Mouse (Mus musculus): ENCODE results near the gene C9orf72. TPM values are rescaled to one million over a fixed set of nuclear protein-coding genes. Genes with fewer than 3 reads are reported as not detected.
A peak's percentile ranks its signal among the peaks of the same experiment; 100 is the strongest.
"Not testable (repeated sequence)": the region's sequence is repeated elsewhere in the genome, so short reads cannot be mapped to it uniquely, and the experiment has no call there.

C9orf72 gene
- polyA plus RNA-seq (2016; fragmentation: Nextera tagmentation; extraction: Ambion mirVana), result 14.3 and 17.1 TPM in 2 replicates

DNA sequence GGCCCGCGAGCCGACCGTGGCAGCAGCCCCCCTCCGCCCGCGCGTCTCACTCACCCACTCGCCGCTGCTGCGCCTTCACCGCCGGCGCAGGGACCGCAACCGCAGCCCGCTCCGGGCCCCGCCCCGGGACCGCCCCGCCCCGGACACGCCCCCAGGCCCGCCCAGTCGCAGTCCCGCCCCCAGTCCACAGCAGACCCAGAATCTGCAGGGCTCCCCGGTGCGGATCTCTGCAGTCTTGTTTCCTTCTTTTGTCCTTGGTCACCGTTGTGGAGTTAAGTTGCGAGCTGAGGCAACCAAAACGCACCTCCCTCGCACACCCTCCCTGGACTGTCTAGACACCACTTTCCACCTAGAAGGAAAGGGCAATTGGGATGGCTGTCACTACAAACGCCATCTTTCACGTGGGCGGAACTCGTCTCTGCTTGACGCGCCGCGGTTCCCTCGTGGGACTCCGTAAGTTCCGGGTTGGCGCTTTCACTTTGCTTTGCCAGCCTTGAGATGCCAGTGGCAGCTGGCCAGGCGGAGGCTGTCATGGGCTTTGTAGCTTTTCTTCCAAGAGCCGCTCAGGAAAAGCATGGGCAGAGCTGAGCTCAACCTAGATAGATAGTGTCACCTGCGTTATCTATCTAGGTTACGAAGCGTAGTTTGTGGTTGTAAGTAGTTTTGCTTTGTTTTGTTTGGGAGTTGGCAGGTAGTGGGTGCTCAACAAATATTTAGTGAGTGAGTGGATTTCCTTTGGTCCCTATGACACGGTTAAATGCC lies at the start of gene C9orf72:
TSS of gene C9orf72 (minus strand) at position 442 of the 762 bp plus-strand sequence.
- Histone ChIP-seq H3K4me3 (peak within 1 kb of the TSS; percentile 72), H3K9me3 (no peaks in the 10 kb centered on the region), H3K27ac (peak within 1 kb of the TSS; percentile 83), H3K36me3 (replicated peaks) (no peaks in the 10 kb centered on the region), H3K4me1 (peaks cover 11% of the 10 kb centered on the region), H3K27me3 (ENCODE audit: poor library complexity, severe bottlenecking) (peaks cover 8% of the 10 kb centered on the region)
- under 1% methylated on average over 51 of the region's 51 CpGs for WGBS
- peak; percentile 90 for DNase-seq (ENCODE audit: extremely low spot score, low spot score)

DNA sequence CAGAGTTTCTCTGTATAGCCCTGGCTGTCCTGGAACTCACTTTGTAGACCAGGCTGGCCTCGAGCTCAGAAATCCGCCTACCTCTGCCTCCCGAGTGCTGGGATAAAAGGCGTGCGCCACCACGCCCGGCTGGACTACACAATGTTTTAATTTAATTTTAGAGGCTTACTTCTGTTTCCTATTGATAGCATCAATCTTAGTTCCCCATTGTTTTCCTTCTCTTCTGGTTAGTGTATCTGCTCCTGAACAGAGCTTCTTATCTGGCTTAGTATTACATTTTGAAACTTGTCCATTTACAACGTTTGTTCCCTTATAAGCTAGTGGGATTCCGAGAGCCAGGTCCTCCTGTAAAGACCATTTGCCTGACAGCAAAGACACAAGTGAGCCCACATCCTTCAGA lies 33.0 kb upstream of the C9orf72 start:
- Histone ChIP-seq H3K9me3 (no peaks in the 10 kb centered on the region), H3K4me1 (no peaks in the 10 kb centered on the region), H3K27ac (no peak overlapping the region), H3K36me3 (replicated peaks) (no peaks in the 10 kb centered on the region), H3K27me3 (ENCODE audit: poor library complexity, severe bottlenecking) (no peaks in the 10 kb centered on the region), H3K4me3 (no peak overlapping the region)
- DNase-seq (ENCODE audit: extremely low spot score, low spot score), result no peak
- WGBS, result 81% methylated on average over 9 of the region's 9 CpGs

DNA sequence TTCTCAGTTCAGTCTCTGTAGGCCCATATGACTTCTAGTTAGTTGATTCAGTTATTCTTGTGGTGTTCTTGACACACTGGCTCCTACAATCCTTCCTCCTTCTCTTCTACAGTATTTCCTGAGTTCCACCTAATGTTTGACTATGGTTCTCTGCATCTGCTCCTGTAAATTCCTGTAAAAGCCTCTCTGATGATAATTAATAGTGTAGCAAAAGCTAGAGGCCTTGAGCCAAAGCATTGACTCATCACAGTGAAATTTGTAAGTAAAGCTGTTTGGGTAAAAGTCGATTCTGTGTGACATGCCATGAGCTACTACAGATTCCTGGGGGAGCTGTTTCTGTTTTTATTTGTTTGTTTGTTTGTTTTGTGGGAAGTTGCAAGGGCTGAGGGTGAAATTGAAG lies 18.0 kb upstream of the C9orf72 start:
- no peak for DNase-seq (ENCODE audit: extremely low spot score, low spot score)
- Histone ChIP-seq H3K27ac (no peak overlapping the region), H3K9me3 (no peaks in the 10 kb centered on the region), H3K27me3 (ENCODE audit: poor library complexity, severe bottlenecking) (no peaks in the 10 kb centered on the region), H3K36me3 (replicated peaks) (no peaks in the 10 kb centered on the region), H3K4me1 (no peaks in the 10 kb centered on the region), H3K4me3 (no peak overlapping the region)
- WGBS, result 81% methylated on average over 1 of the region's 1 CpGs

DNA sequence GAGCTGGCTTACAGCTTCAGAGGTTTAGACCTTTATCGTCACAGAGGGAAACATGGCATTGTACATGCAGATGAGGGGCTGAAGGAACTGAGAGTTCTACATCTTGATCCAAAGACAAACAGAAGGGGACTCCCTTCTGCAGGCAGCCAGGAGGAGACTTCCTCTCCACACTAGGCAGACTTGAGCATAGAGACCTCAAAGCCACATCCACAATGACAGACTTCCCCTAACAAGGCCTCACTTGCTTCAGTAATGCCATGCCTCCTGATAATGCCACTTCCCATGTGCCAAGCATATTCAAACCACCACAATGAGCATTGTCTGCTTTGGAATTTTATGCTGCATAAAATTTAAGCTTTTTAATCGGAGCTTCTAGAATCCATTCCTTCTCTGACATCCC lies 15.8 kb upstream of the C9orf72 start:
- H3K4me1 ChIP-seq, result no peaks in the 10 kb centered on the region
- H3K4me3 ChIP-seq, result no peak overlapping the region
- no peaks in the 10 kb centered on the region for H3K36me3 ChIP-seq (replicated peaks)
- H3K9me3 ChIP-seq, result no peaks in the 10 kb centered on the region
- DNase-seq (ENCODE audit: extremely low spot score, low spot score), result no peak
- H3K27ac ChIP-seq, result no peak overlapping the region
- no peaks in the 10 kb centered on the region for H3K27me3 ChIP-seq (ENCODE audit: poor library complexity, severe bottlenecking)
- 86% methylated on average over 2 of the region's 2 CpGs for WGBS

DNA sequence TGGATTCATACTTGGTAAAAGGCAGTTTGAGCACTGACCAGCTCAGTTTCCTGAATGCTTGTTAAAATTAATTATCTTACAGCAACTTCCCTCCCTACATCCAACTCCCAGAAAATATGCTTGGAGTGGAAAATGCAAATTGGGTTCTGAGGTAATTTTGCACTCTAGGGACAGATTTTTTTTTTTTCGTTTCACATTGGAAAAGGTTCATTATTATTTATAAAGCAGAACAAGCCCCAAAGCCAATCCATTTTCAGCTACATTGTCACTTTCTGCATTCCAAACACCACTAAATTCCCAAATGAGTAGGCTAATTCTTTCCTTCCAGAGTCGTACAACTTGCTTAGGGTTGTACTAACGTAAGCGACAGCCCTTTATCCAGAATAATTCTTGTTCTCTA lies 12.7 kb upstream of the C9orf72 start:
- Histone ChIP-seq H3K27ac (no peak overlapping the region), H3K9me3 (no peaks in the 10 kb centered on the region), H3K4me1 (no peaks in the 10 kb centered on the region), H3K36me3 (replicated peaks) (no peaks in the 10 kb centered on the region), H3K4me3 (no peak overlapping the region), H3K27me3 (ENCODE audit: poor library complexity, severe bottlenecking) (no peaks in the 10 kb centered on the region)
- 91% methylated on average over 4 of the region's 4 CpGs for WGBS
- no peak for DNase-seq (ENCODE audit: extremely low spot score, low spot score)

DNA sequence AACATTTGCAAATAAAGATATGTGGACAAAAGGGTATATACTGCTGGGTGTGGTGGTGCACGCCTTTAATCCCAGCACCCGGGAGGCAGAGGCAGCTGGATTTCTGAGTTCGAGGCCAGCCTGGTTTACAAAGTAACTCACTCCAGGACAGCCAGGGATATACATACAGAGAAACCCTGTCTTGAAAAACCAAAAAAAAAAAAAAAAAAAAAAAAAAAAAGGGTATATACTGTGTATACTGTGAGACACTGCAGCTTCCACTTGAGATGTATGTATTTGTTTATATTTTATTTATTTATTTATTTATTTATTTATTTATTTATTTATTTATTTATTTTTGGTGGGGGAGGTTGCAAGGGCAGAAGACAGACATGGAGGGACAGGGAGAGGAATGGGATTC lies 12.3 kb upstream of the C9orf72 start:
- H3K9me3 ChIP-seq; H3K27me3 ChIP-seq (ENCODE audit: poor library complexity, severe bottlenecking); H3K27ac ChIP-seq; H3K36me3 ChIP-seq (replicated peaks); H3K4me1 ChIP-seq; DNase-seq (ENCODE audit: extremely low spot score, low spot score); H3K4me3 ChIP-seq: not testable (repeated sequence)
- 90% methylated on average over 3 of the region's 3 CpGs for WGBS

DNA sequence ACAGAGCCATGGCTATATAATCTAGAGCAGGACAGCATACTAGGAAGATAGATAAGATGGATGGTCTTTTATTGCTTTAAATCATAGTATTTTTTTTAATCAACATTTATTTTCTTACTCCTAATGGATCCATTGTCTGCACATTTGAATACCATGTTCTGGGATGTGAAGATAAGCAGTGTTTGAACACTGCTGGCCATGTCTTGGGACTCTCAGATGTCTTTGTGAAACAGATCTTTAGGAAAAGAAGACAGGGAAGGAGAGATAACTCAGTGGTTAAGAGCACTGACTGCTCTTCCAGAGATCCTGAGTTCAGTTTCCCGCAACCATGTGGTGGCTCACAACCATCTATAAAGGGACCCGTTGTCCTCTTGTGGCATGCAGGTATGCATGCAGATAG lies 10.3 kb upstream of the C9orf72 start:
- Histone ChIP-seq H3K9me3 (no peaks in the 10 kb centered on the region), H3K27me3 (ENCODE audit: poor library complexity, severe bottlenecking) (no peaks in the 10 kb centered on the region), H3K36me3 (replicated peaks) (no peaks in the 10 kb centered on the region), H3K27ac (no peak overlapping the region), H3K4me3 (no peak overlapping the region), H3K4me1 (no peaks in the 10 kb centered on the region)
- WGBS, result 95% methylated on average over 2 of the region's 2 CpGs
- no peak for DNase-seq (ENCODE audit: extremely low spot score, low spot score)

DNA sequence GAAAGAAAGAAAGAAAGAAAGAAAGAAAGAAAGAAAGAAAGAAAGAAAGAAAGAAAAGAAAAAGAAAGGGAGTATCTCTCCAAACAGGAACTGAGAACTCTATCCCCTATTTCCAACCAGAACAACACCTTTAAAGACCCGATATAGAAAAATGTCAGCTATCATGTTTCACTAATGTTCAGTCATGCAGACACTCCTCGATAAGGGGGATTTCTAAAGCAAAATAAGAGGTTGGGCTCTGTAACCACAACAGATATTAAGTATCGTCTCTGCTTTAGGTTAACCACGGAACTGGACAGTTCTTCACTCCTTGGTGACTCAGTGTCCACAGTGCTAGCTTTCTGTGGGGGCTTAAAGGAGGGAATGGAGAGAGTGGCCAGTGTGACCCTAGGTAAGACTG lies 2.3 kb upstream of the C9orf72 start:
- Histone ChIP-seq H3K9me3 (no peaks in the 10 kb centered on the region), H3K36me3 (replicated peaks) (no peaks in the 10 kb centered on the region), H3K27ac (no peak overlapping the region), H3K4me1 (peaks cover 11% of the 10 kb centered on the region), H3K4me3 (no peak overlapping the region), H3K27me3 (ENCODE audit: poor library complexity, severe bottlenecking) (peaks cover 8% of the 10 kb centered on the region)
- DNase-seq (ENCODE audit: extremely low spot score, low spot score), result no peak
- 77% methylated on average over 4 of the region's 4 CpGs for WGBS

DNA sequence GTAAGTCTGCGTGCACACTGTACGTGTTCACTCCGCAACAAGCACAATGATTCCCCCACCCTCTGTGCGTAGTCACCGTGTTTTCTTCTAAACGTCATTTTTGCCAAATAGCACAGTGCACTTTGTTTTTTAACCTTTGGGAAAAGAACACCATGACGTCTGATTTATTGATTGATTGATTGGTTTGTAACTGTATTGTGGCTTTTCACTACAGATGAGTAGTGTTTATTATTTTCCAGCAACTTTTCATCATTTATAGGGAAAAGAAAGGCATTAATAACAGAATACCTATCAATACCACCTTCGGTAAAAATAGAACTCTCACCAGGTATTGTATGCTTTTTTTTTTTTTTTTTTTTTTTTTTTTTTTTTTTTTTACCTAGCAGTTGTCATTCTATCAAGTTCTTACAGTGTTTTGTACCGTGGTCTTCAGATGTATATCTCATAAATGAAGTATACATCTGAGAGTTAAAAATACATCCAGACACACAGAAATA lies 569 bp upstream of the C9orf72 start:
- no peak for DNase-seq (ENCODE audit: extremely low spot score, low spot score)
- Histone ChIP-seq H3K27ac (peak overlapping the region; percentile 83), H3K4me3 (peak overlapping the region; percentile 72), H3K9me3 (no peaks in the 10 kb centered on the region), H3K4me1 (peaks cover 11% of the 10 kb centered on the region), H3K36me3 (replicated peaks) (no peaks in the 10 kb centered on the region), H3K27me3 (ENCODE audit: poor library complexity, severe bottlenecking) (peaks cover 8% of the 10 kb centered on the region)
- 19% methylated on average over 9 of the region's 9 CpGs for WGBS

DNA sequence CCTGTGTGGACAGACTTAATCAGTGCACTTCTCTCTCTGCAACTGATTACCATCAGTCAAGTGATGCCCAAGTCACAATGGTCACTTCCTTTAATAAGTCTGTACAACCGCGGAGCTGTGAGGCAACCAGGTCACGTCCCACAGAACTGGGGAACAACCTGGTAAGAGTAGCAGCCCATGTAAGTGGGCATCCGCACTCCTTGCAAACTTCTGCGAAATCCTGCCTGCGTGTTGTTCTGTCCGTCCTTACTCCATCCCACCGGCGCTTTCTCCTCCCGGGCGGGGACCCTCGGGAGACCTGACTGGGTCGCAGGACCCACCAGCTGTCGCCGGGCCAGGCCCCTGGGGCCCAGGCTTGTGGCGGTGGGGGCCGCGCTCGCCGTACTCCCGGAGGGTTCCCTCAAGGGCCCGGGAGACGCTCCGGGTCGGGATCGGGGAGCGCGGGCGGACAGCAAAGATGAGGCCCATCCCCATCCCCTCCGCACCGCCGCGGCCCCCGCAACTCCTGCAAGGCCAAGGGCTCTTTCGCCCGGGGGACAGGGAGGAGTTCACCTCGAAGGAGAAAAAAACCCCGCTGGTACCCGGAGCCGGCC lies 738 bp downstream of the C9orf72 start:
- peak overlapping the region; percentile 72 for H3K4me3 ChIP-seq
- peaks cover 11% of the 10 kb centered on the region for H3K4me1 ChIP-seq
- H3K27ac ChIP-seq, result peak overlapping the region; percentile 83
- no peaks in the 10 kb centered on the region for H3K9me3 ChIP-seq
- H3K27me3 ChIP-seq (ENCODE audit: poor library complexity, severe bottlenecking), result peaks cover 8% of the 10 kb centered on the region
- under 1% methylated on average over 40 of the region's 40 CpGs for WGBS
- DNase-seq (ENCODE audit: extremely low spot score, low spot score), result peak; percentile 61
- no peaks in the 10 kb centered on the region for H3K36me3 ChIP-seq (replicated peaks)

DNA sequence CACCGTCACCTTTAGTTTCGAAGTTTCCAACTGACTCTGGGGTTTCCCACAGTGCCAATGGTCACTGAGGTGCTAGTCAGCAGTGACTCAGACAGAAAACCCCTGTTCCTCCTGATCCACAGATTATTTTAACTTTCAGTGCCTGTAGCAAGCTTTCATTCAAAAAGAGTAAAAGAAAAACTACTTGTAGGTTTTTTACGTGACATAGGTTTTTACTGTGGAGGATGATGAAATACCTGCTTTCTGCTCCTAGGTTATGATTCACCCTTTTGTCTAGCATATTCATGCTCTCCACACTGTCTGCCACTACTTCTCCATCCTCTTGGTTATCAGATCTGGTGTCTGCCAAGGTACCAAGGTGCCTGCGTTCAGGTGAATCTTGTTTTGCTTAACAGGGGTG lies 1.9 kb downstream of the C9orf72 start:
- H3K9me3 ChIP-seq, result no peaks in the 10 kb centered on the region
- WGBS, result 89% methylated on average over 4 of the region's 4 CpGs
- peaks cover 8% of the 10 kb centered on the region for H3K27me3 ChIP-seq (ENCODE audit: poor library complexity, severe bottlenecking)
- H3K27ac ChIP-seq, result no peak overlapping the region
- H3K4me3 ChIP-seq, result 0 out of 2 replicates have a peak overlapping the region, but pooled peaks have one; percentile 72
- no peaks in the 10 kb centered on the region for H3K36me3 ChIP-seq (replicated peaks)
- peaks cover 13% of the 10 kb centered on the region for H3K4me1 ChIP-seq
- no peak for DNase-seq (ENCODE audit: extremely low spot score, low spot score)

DNA sequence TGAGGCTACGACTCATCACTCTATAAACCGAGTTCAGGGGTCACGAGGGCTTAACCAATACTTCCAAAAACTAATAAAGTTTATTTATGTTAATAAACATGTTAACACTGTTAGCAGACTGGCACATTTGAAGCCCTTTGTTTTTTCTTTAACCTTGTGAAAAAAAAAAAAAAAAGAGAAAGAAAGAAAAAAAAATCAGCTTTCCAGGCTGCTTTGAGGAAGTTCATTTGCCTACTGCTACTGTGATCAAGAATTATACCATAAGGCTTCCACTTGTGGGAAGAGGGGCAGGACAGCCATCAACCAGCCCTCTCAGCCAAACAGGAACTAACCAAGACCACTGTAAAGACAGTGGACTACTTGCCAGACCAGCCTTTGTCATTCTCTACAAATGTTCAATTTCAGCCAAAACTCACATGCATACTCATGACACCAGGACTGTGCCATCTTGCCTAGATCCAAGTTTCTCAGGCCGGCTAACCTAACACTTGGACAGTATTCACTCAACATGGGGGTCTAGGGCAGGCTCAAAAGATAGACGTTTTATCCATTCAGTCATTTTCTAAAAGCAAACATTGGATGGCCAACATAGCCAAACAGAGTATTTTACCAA lies 2.5 kb downstream of the C9orf72 start:
- WGBS, result 89% methylated on average over 5 of the region's 5 CpGs
- Histone ChIP-seq H3K4me1 (peaks cover 15% of the 10 kb centered on the region), H3K27me3 (ENCODE audit: poor library complexity, severe bottlenecking) (peaks cover 8% of the 10 kb centered on the region), H3K4me3 (no peak overlapping the region), H3K36me3 (replicated peaks) (no peaks in the 10 kb centered on the region), H3K9me3 (no peaks in the 10 kb centered on the region), H3K27ac (no peak overlapping the region)
- no peak for DNase-seq (ENCODE audit: extremely low spot score, low spot score)

DNA sequence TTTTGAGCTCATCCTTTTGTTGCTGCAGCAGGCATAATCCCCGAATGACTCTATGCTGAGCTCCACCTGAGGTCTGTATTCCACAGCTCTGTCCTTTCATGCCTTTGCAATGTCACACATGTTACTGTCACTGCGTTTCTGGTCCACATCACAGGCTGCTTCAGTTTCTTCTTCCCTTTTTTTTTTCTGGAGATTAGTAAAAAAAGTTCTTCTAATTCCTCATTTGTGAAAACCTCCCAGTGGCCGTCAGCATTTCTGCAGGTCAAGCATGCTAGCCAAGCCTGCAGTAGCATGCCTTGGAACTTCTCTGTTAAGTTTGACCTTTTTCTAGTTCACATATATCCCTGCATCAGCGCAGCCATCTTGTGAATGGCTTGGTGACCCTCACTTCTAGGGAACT lies 4.1 kb downstream of the C9orf72 start:
- peaks cover 8% of the 10 kb centered on the region for H3K27me3 ChIP-seq (ENCODE audit: poor library complexity, severe bottlenecking)
- 54% methylated on average over 4 of the region's 4 CpGs for WGBS
- H3K4me1 ChIP-seq, result peaks cover 15% of the 10 kb centered on the region
- peaks cover 7% of the 10 kb centered on the region; the same call in 1 of the 2 replicates for H3K36me3 ChIP-seq (replicated peaks)
- no peaks in the 10 kb centered on the region for H3K9me3 ChIP-seq
- no peak overlapping the region for H3K27ac ChIP-seq
- H3K4me3 ChIP-seq, result no peak overlapping the region
- no peak for DNase-seq (ENCODE audit: extremely low spot score, low spot score)
